Mouse (Mus musculus) spleen, adult 2 months (tissue): Measurements from ENCODE around the gene Tpcn2.

Experiments
- CTCF ChIP-seq: fragments of 200-500 bp; IDR thresholded peaks from 2 replicates; pipeline ENCODE4 v1.5.1; 2011; ENCODE audit warnings: mild to moderate bottlenecking, inconsistent platforms; ENCODE audit not compliant: insufficient read depth, insufficient read length, insufficient replicate concordance; ENCODE audit errors: extremely low read depth
- POLR2A ChIP-seq: fragments of 200-500 bp; IDR thresholded peaks from 2 replicates; pipeline ENCODE4 v1.6.1; 2011; ENCODE audit warnings: low read depth, low read length, inconsistent platforms

- TF ChIP-seq CTCF (no peak), POLR2A (no peak)
Observed at GRCm38 (mm10) chr7:145139576-145139975, 144.2 kb downstream of the Tpcn2 start.
